Mouse (Mus musculus): ENCODE measurements around the gene Drap1. TPM values are rescaled to one million over a fixed set of nuclear protein-coding genes. Genes with fewer than 3 reads are reported as not detected.

Gene Drap1
- total RNA-seq, 2 experiments from 2014 or later = 344 to 358 TPM

GRCm38 (mm10) chr19:5388588-5389242 is 36.1 kb downstream of the Drap1 start, which contains the start of gene Sart1:
Sart1 (minus strand) TSS chr19:5388703.
- peak; percentile 92 to 95 for DNase-seq (ENCODE audit: low spot score in 2 of 2)

GRCm38 (mm10) chr19:5388011-5388441 is 36.8 kb downstream of the Drap1 start:
- DNase-seq (ENCODE audit: low spot score in 2 of 2) = peak in 1 of 2 experiments; percentile 55

GRCm38 (mm10) chr19:5384715-5385114 is 40.1 kb downstream of the Drap1 start:
- no peak for DNase-seq (ENCODE audit: low spot score in 2 of 2)

GRCm38 (mm10) chr19:5383326-5383725 is 41.5 kb downstream of the Drap1 start:
- no peak for DNase-seq (ENCODE audit: low spot score in 2 of 2)

- no peak for DNase-seq (ENCODE audit: low spot score in 2 of 2)
Measured at GRCm38 (mm10) chr19:5377446-5377845, 47.3 kb downstream of the Drap1 start.

- no peak for DNase-seq (ENCODE audit: low spot score in 2 of 2)
Measured at GRCm38 (mm10) chr19:5374748-5375147, 50.0 kb downstream of the Drap1 start.

GRCm38 (mm10) chr19:5374177-5374576 is 50.6 kb downstream of the Drap1 start:
- DNase-seq (ENCODE audit: low spot score in 2 of 2) = no peak

Other genes with a start within 250 kb of the Drap1 start
- 10 to 100 TPM; 19.0 to 20.4 TPM for gene Pacs1, start 151.9 kb downstream of the Drap1 start, total RNA-seq (2021)
- 100 to 1,000 TPM; 114 to 120 TPM for gene Sf3b2, start 129.5 kb downstream of the Drap1 start, total RNA-seq (2021)
- gene Gal3st3, start 126.6 kb downstream of the Drap1 start, total RNA-seq (2021) = under 1 TPM; 0.18 to 0.22 TPM
- gene Catsper1, start 89.2 kb downstream of the Drap1 start, total RNA-seq (2021) = not detected
- gene Cst6, start 75.4 kb downstream of the Drap1 start, total RNA-seq (2021) = 1 to 10 TPM; 1.3 to 1.7 TPM
- gene Eif1ad, start 58.2 kb downstream of the Drap1 start, total RNA-seq (2021) = 10 to 100 TPM; 23.7 to 23.8 TPM
- 100 to 1,000 TPM; 131 to 137 TPM for gene Banf1, start 57.8 kb downstream of the Drap1 start, total RNA-seq (2021)
- gene Sart1, start 36.3 kb downstream of the Drap1 start, total RNA-seq (2021) = 10 to 100 TPM; 53.3 to 56.8 TPM
- not detected for gene Tsga10ip, start 22.5 kb downstream of the Drap1 start, total RNA-seq (2021)
- gene AI837181, start 165 bp upstream of the Drap1 start, total RNA-seq (2021) = 10 to 100 TPM; 52.0 to 55.7 TPM
- gene Fosl1, start 22.6 kb upstream of the Drap1 start, total RNA-seq (2021) = not detected
- 1 to 10 TPM; 8.0 to 8.4 TPM for gene Ccdc85b, start 32.9 kb upstream of the Drap1 start, total RNA-seq (2021)
- gene Fibp, start 35.6 kb upstream of the Drap1 start, total RNA-seq (2021) = 10 to 100 TPM; 62.3 to 71.1 TPM
- gene Ctsw, start 43.5 kb upstream of the Drap1 start, total RNA-seq (2021) = under 1 TPM in 1 of 2 experiments, not detected in 1; 0.16 TPM
- 10 to 100 TPM; 57.2 to 68.1 TPM for gene Efemp2, start 49.0 kb upstream of the Drap1 start, total RNA-seq (2021)
- 10 to 100 TPM; 28.9 to 30.9 TPM for gene Mus81, start 63.4 kb upstream of the Drap1 start, total RNA-seq (2021)
- gene Cfl1, start 65.5 kb upstream of the Drap1 start, total RNA-seq (2021) = 100 to 1,000 TPM; 557 to 593 TPM
- gene 1700020D05Rik, start 78.8 kb upstream of the Drap1 start, total RNA-seq (2021) = 1 to 10 TPM; 1.3 to 1.8 TPM
- gene Snx32, start 85.6 kb upstream of the Drap1 start, total RNA-seq (2021) = 1 to 10 TPM; 8.4 to 9.3 TPM
- not detected for gene Ovol1, start 135.7 kb upstream of the Drap1 start, total RNA-seq (2021)
- 1 to 10 TPM; 3.1 to 3.2 TPM for gene Ap5b1, start 143.0 kb upstream of the Drap1 start, total RNA-seq (2021)
- 10 to 100 TPM; 55.2 to 67.2 TPM for gene Rnaseh2c, start 176.9 kb upstream of the Drap1 start, total RNA-seq (2021)
- gene Kat5, start 185.3 kb upstream of the Drap1 start, total RNA-seq (2021) = 10 to 100 TPM; 50.1 to 54.4 TPM
- gene Rela, start 212.5 kb upstream of the Drap1 start, total RNA-seq (2021) = 10 to 100 TPM; 35.9 to 39.1 TPM
- gene Sipa1, start 238.7 kb upstream of the Drap1 start, total RNA-seq (2021) = 10 to 100 TPM; 47.7 to 52.2 TPM